Mouse (Mus musculus): Measurements from ENCODE around the gene Krtcap2. TPM values are rescaled to one million over a fixed set of nuclear protein-coding genes. Genes with fewer than 3 reads are reported as not detected.

Gene Krtcap2
- polyA plus RNA-seq, 1 experiment = 189 TPM

DNA sequence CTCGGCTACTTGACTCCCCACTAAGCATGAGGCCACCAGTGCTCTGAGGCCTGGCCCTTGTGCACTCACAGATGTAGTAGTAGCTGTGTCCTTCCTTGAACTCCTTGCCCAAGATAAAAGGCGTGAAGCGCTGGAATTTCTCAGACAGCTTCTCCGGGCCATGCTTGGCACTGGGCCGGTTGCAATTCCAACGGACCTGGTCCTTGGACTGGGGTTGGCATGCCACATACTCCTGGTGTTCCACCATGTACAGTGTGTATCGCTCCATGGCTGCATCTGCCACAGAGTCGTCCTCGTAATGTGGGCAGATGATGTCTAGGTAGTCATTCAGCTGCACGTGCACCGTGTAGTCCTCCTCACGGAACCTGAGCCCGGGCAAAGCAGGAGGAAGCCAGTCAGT, 30.3 kb downstream of the Krtcap2 start:
- H3K4me3 ChIP-seq (replicated peaks; ENCODE audit: extremely low read depth, low read depth, low read length) = peak overlapping the region; percentile 7
- peaks cover 11% of the 10 kb centered on the region for H3K4me1 ChIP-seq (ENCODE audit: control insufficient read depth, insufficient read depth, low read length)
- TF ChIP-seq POLR2A (IDR thresholded peaks at IDR 0.05; ENCODE audit: borderline replicate concordance, extremely low read depth, low read depth, low read length) = 0 out of 2 replicates have a peak, but pooled peaks have one; percentile 13
- TF ChIP-seq CTCF (IDR thresholded peaks at IDR 0.05; ENCODE audit: insufficient read depth, low read length) = no peak
- 68% methylated on average over 13 of the region's 13 CpGs for WGBS
- no peak for DNase-seq

DNA sequence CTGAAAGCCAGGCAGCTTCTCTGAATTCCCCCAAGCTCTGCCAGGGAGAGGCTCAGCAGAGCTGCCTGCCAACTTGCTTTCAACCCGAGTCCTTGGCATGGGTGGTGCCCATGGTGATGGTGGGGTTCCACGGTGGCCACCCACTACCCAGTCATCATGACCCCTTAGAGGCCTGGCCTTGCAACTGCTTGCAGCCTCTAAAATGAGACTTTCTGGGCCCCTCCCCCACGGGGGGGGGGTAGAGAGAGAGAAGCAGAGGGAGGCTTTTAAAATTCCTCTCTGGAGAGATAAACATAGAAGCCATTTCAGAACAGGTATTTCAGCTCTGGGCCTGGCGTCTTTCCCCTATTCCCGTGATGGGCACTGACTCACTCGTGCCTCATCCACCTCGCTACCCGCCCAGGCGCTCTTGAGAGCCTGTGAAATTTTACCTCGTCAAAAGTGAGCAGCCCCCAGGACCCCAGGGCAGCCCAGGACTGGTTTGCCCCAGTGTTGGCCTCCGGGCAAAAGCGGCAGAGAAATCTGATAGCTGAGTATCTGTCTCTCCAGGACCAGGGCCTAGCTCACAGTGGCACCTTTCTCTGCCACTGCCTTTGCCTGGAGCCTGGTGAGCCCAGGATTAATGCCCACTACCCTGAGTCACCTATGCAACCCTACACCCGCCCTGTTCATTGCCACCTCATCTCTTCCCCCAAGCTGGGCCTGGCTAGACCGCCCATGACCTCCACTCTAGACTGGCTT, 31.7 kb downstream of the Krtcap2 start:
- peak; percentile 69 for DNase-seq
- H3K4me1 ChIP-seq (ENCODE audit: control insufficient read depth, insufficient read depth, low read length) = peaks cover 12% of the 10 kb centered on the region
- 26% methylated on average over 14 of the region's 14 CpGs for WGBS
- TF ChIP-seq CTCF (IDR thresholded peaks at IDR 0.05; ENCODE audit: insufficient read depth, low read length) (no peak), POLR2A (IDR thresholded peaks at IDR 0.05; ENCODE audit: borderline replicate concordance, extremely low read depth, low read depth, low read length) (peak; percentile 19; the same call in 1 of the 2 replicates)
- H3K4me3 ChIP-seq (replicated peaks; ENCODE audit: extremely low read depth, low read depth, low read length) = peak overlapping the region; percentile 92

DNA sequence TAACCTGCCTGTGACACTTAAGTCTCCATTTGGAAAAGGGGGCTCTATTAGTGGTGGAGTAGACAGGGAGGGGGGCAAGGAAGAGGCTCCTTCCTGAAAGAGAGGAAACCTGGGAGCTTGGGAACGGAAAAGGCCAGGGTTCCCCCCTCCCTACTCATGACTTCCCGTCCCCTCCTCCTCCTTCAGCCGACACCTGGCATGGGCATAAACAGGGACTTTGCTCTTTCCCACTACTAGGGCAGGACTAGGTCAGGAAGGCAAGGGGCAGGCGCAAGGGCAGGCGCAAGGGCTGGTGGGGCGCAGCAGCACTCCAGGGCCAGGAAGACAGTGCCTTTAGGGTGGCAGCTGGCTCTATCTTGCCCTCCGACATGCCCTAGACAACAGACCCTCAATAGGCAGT, 32.3 kb downstream of the Krtcap2 start:
- DNase-seq = no peak
- Histone ChIP-seq H3K4me1 (ENCODE audit: control insufficient read depth, insufficient read depth, low read length) (peaks cover 12% of the 10 kb centered on the region), H3K4me3 (replicated peaks; ENCODE audit: extremely low read depth, low read depth, low read length) (peak overlapping the region; percentile 92)
- 34% methylated on average over 7 of the region's 7 CpGs for WGBS
- TF ChIP-seq POLR2A (IDR thresholded peaks at IDR 0.05; ENCODE audit: borderline replicate concordance, extremely low read depth, low read depth, low read length) (peak; percentile 88; the same call in 1 of the 2 replicates), CTCF (IDR thresholded peaks at IDR 0.05; ENCODE audit: insufficient read depth, low read length) (no peak)

DNA sequence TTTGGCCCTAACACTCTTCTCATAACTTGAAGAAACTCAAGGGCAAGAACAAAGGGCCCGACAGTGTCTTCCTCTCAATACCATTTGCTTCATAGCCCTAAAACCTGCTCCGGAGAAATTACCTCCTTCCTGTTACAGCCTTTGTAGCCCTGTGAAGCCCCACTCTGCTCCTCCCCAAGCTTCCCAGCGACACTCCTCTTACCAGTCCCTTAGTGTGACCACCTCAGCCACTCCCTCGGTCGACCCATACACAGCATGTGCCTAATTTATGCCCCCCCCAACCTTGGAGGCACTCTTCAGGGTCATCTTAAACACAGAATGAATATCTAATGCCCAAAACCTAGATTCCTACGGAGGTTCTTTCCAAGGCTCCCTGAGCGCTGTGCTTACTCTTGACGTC, 32.9 kb downstream of the Krtcap2 start:
- WGBS = 22% methylated on average over 8 of the region's 8 CpGs
- TF ChIP-seq CTCF (IDR thresholded peaks at IDR 0.05; ENCODE audit: insufficient read depth, low read length) (no peak), POLR2A (IDR thresholded peaks at IDR 0.05; ENCODE audit: borderline replicate concordance, extremely low read depth, low read depth, low read length) (no peak)
- DNase-seq = no peak

DNA sequence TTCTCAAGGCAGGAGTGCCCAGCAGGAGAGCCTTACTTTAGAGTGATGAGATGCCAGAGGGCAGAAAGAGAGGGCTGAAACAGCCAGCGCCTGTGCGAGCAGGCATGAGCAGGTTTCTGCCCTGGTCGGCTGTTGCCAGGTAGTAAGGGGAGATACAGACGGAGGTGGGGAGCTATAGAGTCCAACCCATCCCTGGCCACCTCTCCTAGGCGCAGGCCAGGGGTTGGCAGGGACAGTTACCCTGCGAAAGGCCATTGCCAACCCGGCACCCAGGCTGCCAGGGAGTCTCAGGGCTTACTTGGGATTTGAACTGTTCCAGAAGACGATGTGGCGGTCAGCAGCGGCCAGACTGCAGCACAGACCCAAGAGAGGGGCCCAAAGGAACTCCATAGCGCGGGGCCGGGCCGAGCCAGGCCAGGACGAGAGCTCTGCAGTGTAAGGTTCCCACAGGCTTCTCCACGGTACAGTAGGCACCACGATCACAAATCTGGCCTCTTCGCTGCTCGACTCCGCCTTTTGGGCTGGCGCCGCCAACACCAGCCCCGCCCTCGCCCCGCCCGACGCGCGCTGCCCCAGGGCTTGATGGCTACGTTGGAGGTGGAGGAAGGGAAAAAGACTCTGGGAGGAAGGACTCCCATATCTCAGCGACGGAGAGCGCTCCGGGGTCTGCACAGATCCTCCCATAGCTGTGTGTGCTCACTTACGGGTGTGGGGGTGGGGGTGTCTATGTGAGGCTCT, 33.6 kb downstream of the Krtcap2 start:
- 4% methylated on average over 35 of the region's 35 CpGs for WGBS
- peaks cover 12% of the 10 kb centered on the region for H3K4me1 ChIP-seq (ENCODE audit: control insufficient read depth, insufficient read depth, low read length)

More for the DNA sequence above, 32.9 kb downstream of the Krtcap2 start:
- peaks cover 12% of the 10 kb centered on the region for H3K4me1 ChIP-seq (ENCODE audit: control insufficient read depth, insufficient read depth, low read length)
- H3K4me3 ChIP-seq (replicated peaks; ENCODE audit: extremely low read depth, low read depth, low read length) = peak overlapping the region; percentile 92

DNA sequence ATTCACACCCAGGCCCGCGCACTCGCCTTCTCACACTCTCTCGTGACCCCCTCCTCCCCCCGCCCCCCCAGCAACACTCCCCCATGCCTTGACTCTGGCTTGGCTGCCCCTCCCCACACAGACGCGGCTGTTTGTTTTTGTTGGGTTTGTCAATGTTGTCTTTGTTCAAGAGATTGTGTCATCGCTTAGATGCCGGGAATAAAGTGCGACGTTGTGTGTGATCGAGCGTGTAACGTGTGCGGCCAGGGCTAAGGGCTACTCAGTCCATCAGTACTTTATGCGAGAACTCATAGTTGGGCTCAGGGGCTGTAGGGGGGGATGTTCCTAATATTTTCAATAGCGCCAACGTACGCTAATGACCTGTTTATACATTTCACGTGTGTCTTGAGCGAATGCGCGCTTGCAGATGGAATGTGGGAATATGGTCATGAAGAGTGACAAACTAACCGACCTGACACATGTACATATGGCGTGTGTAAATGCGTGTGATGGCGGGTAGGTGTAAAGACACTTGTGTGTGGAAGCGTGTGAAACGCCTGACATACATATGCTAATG, 34.4 kb downstream of the Krtcap2 start:
- H3K4me3 ChIP-seq (replicated peaks; ENCODE audit: extremely low read depth, low read depth, low read length) = peak overlapping the region; percentile 92
- peak; percentile 65 for DNase-seq
- under 1% methylated on average over 29 of the region's 29 CpGs for WGBS
- TF ChIP-seq POLR2A (IDR thresholded peaks at IDR 0.05; ENCODE audit: borderline replicate concordance, extremely low read depth, low read depth, low read length) (peak; percentile 54; the same call in 1 of the 2 replicates), CTCF (IDR thresholded peaks at IDR 0.05; ENCODE audit: insufficient read depth, low read length) (no peak)
- peaks cover 12% of the 10 kb centered on the region for H3K4me1 ChIP-seq (ENCODE audit: control insufficient read depth, insufficient read depth, low read length)

More for the DNA sequence above, 33.6 kb downstream of the Krtcap2 start:
- DNase-seq = peak; percentile 88
- H3K4me3 ChIP-seq (replicated peaks; ENCODE audit: extremely low read depth, low read depth, low read length) = peak overlapping the region; percentile 92
- TF ChIP-seq CTCF (IDR thresholded peaks at IDR 0.05; ENCODE audit: insufficient read depth, low read length) = no peak
- 0 out of 2 replicates have a peak, but pooled peaks have one; percentile 94 for TF ChIP-seq POLR2A (IDR thresholded peaks at IDR 0.05; ENCODE audit: borderline replicate concordance, extremely low read depth, low read depth, low read length)

DNA sequence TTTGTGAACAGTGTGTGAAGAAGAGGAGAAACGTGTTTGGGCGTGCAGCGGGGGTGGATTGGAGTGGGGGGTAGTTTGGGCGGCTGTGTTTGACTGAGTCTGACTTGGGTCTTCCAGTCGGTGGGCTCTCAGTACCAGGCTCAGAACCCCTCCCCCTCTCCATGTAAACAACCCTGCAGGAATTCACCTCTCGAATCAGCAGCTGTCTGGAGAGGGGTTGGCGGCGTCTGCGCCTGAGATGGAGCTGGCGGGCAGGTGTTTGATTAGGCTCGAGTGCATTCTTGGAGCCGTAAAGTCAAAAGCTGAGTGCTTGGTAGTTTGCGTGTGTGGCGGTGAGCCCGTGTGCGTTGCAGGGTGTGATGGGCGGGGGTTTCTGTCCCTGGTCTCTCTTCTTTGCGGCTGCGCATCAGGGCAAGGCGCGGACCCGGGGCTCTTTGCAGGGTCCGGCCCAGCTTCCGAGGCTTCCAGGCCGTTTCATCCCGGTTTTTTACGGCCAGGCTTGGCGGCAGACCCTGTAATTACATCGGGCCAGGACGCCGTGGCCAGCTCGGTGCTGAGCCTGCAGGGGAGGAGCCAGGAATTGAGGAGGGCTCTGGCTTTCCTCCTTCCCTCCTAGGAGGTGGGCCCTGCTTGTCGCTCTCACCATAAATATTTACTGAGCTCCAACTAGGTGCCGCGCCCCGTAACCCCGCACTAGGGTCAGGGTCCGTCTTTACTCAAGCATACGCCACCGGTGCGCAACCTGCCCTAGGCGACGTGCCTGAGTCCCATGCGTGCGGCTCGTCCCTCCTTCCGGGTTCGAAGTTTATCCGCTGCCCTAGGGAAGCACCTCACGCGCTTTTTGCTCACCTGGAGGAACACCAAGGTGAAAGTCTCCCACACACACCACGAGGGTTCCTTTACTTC, 35.1 kb downstream of the Krtcap2 start, which contains the start of gene Efna1:
Gene Efna1, minus strand, starts transcription at position 537 of the 906 bp plus-strand sequence.
- peaks cover 11% of the 10 kb centered on the region for H3K4me1 ChIP-seq (ENCODE audit: control insufficient read depth, insufficient read depth, low read length)
- DNase-seq = peak; percentile 85
- 1% methylated on average over 52 of the region's 52 CpGs for WGBS
- H3K4me3 ChIP-seq (replicated peaks; ENCODE audit: extremely low read depth, low read depth, low read length) = peak within 1 kb of the TSS; percentile 92
- no peak for TF ChIP-seq CTCF (IDR thresholded peaks at IDR 0.05; ENCODE audit: insufficient read depth, low read length)
- peak; percentile 69; the same call in 1 of the 2 replicates for TF ChIP-seq POLR2A (IDR thresholded peaks at IDR 0.05; ENCODE audit: borderline replicate concordance, extremely low read depth, low read depth, low read length)

DNA sequence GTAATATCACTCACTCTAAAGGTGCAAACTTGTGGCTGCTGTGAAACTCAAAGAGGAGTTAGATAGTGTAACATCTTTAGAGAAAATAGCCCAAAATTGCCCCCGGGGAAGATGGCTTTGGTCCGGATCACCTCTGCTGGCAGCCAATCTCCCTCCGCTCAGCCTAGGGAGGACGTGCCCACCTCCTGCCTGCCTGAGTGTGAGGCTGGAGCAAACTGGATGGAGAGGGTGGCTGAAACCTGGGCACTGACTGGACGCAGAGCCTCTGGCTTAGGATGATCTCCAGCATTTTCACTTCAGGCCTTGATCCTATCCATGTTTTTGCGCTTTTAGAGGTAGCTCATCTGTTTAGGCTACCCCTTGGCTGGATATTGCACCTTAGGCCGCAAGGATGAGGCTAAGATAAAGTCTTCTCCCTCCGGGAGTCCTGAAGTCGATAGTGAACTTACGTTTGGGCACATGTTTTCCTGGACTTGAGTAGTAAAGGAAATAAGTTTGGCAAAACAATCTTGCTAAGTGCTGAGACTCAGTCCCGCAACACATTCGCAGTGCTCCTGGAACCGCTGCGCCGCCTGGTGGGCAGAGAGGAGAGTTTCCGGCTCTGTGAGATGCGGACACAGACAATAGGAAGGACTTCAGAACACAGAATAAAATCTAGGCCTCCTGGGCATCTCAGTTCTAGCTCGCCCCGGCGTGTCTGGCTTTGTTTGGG, 36.0 kb downstream of the Krtcap2 start:
- peak; percentile 86 for DNase-seq
- whole genome bisulfite sequencing = 9% methylated on average over 20 of the region's 20 CpGs
- peaks cover 5% of the 10 kb centered on the region for H3K4me1 ChIP-seq (ENCODE audit: control insufficient read depth, insufficient read depth, low read length)
- peak overlapping the region; percentile 17 for H3K4me3 ChIP-seq (replicated peaks; ENCODE audit: extremely low read depth, low read depth, low read length)
- peak; percentile 28; the same call in 1 of the 2 replicates for TF ChIP-seq POLR2A (IDR thresholded peaks at IDR 0.05; ENCODE audit: borderline replicate concordance, extremely low read depth, low read depth, low read length)
- peak; percentile 98 for TF ChIP-seq CTCF (IDR thresholded peaks at IDR 0.05; ENCODE audit: insufficient read depth, low read length)

Data from lung, adult 2 months (tissue).